Mouse (Mus musculus) forebrain, embryonic 13.5 days (tissue): Measurements from ENCODE around the gene Fam216a. TPM values are rescaled to one million over a fixed set of nuclear protein-coding genes. Genes with fewer than 3 reads are reported as not detected.

Experiments
- ATAC-seq: fragments of 200-750 bp; cut with Nextera tagmentation; 2 replicates; pipeline ENCODE4 v1.8.0; 2017
- H3K27ac ChIP-seq: fragments of 300-500 bp; sonication (generic); 2 replicates; pipeline ENCODE4 v1.5.1; 2015; ENCODE audit warnings: inconsistent platforms, mild to moderate bottlenecking, moderate library complexity
- H3K27me3 ChIP-seq: fragments of 300-500 bp; sonication (generic); 2 replicates; pipeline ENCODE4 v1.6.1; 2015; ENCODE audit warnings: mild to moderate bottlenecking, inconsistent platforms
- H3K36me3 ChIP-seq: fragments of 300-500 bp; sonication (generic); 2 replicates; pipeline ENCODE4 v1.6.1; 2015; ENCODE audit warnings: mild to moderate bottlenecking, inconsistent platforms; ENCODE audit not compliant: poor library complexity, severe bottlenecking
- H3K4me1 ChIP-seq: fragments of 300-500 bp; sonication (generic); 2 replicates; pipeline ENCODE4 v1.6.1; 2015; ENCODE audit warnings: inconsistent platforms
- H3K4me2 ChIP-seq: fragments of 300-500 bp; sonication (generic); 2 replicates; pipeline ENCODE4 v1.6.1; 2015; ENCODE audit warnings: inconsistent platforms, mild to moderate bottlenecking, moderate library complexity
- H3K4me3 ChIP-seq: fragments of 300-500 bp; sonication (generic); 2 replicates; pipeline ENCODE4 v1.5.1; 2015; ENCODE audit warnings: mild to moderate bottlenecking, inconsistent platforms
- H3K9ac ChIP-seq: fragments of 300-500 bp; sonication (generic); 2 replicates; pipeline ENCODE4 v1.6.1; 2015; ENCODE audit warnings: mild to moderate bottlenecking, inconsistent platforms
- H3K9me3 ChIP-seq: fragments of 300-500 bp; sonication (generic); replicated peaks from 2 replicates; pipeline ENCODE4 v1.6.1; 2016; ENCODE audit warnings: inconsistent platforms
- WGBS: fragments of 180-500 bp; shearing (Covaris S2); methylation state at CpG from one replicate; pipeline ENCODE4 v1.1.7; 2015; 5-methylcytosine and 5-hydroxymethylcytosine counted together
- polyA plus RNA-seq: library from polyadenylated mRNA; unstranded; fragments of >200 nt; fragmentation: Nextera tagmentation; extraction: Ambion mirVana; gene quantifications from 2 replicates; pipeline ENCODE4 v1.2.1, GENCODE M21; 2015

The Fam216a gene
- polyA plus RNA-seq, 1 experiment from 2014 or later = 117 TPM

DNA sequence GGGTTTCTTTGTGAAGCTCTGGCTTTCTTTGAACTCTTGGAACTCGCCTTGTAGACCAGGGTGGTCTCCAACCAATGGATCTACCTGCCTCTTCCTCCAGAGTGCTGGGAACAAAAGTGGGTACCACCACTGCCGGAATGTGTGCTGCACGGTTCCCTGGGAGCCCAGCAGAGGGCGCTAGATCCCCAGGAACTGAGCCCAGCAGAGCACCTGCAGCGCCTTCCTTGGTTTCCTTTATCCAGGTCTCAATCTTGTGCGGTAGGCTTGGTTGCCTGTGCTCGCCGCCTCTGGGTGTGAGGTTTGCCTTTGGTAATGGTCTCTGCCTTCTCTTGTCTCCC, 29.1 kb upstream of the Fam216a start:
- Histone ChIP-seq H3K36me3 (peaks cover 84% of the 10 kb centered on the region), H3K4me2 (no peak overlapping the region), H3K27me3 (no peaks in the 10 kb centered on the region), H3K4me3 (no peak overlapping the region), H3K9ac (no peak overlapping the region), H3K4me1 (no peaks in the 10 kb centered on the region), H3K9me3 (no peaks in the 10 kb centered on the region), H3K27ac (no peak overlapping the region)
- WGBS = 14% methylated on average over 8 of the region's 8 CpGs
- ATAC-seq = no peak

DNA sequence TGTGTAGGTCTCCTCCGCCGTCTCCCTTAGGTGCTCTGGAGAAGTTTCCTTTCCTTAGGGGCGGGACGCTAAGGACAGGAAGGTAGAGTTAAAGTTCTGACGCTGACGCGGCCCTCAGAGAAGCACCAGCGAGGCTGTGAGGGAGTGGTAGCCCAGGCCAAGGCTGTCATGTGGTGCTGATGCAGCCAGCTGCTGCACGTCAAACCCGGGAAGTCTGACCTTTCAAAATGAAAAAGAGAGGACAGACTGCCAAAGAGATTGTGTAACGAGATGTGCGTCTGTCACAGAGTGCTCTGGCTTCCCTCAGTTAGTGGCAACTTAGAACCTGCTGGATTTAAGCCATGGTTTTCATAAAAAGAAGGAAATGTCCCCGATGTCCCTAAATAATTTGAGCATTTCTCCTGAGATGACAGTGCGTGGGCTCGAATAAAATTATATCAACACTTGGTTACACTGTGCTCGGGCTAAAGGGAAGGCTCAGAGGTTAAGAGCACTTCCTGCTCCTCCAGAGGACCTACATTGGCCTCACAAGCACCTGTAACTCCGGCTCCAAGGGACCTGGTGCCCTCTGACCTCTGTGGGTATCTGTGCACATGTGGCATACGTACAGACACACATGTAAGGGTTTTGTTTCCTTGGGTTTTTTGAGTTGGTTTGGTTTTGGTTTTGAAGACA, 28.6 kb upstream of the Fam216a start:
- 86% methylated on average over 18 of the region's 18 CpGs for WGBS
- ATAC-seq = no peak
- H3K4me1 ChIP-seq = no peaks in the 10 kb centered on the region
- H3K36me3 ChIP-seq = peaks cover 79% of the 10 kb centered on the region
- H3K9me3 ChIP-seq = no peaks in the 10 kb centered on the region
- H3K4me3 ChIP-seq = no peak overlapping the region
- no peak overlapping the region for H3K4me2 ChIP-seq
- H3K27ac ChIP-seq = no peak overlapping the region
- no peak overlapping the region for H3K9ac ChIP-seq
- no peaks in the 10 kb centered on the region for H3K27me3 ChIP-seq

DNA sequence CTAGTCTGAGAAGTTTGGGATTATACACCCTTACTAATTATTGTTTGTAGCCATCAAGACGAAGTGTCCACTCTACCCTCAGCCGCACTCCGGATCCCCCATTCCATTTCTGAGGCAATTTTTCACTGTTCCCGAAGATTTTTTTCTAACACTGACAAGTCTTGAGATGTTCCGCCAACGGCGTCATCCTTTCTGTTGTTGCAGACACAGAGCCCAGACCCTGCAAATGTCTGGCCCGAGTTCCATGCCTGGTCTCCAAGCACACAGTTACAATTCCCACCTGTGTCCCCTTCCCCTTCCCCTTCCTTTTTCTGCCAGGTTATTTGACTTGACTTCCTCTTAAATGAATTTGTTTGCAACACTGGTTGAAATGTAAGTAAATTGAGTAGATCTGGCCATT, 27.7 kb upstream of the Fam216a start:
- Histone ChIP-seq H3K4me1 (no peaks in the 10 kb centered on the region), H3K4me2 (no peak overlapping the region), H3K27ac (no peak overlapping the region), H3K4me3 (no peak overlapping the region), H3K9ac (no peak overlapping the region), H3K36me3 (peaks cover 70% of the 10 kb centered on the region), H3K27me3 (no peaks in the 10 kb centered on the region), H3K9me3 (no peaks in the 10 kb centered on the region)
- WGBS = 93% methylated on average over 8 of the region's 8 CpGs
- no peak for ATAC-seq

- Histone ChIP-seq H3K9me3 (no peaks in the 10 kb centered on the region), H3K27me3 (no peaks in the 10 kb centered on the region), H3K9ac (no peak overlapping the region), H3K4me2 (no peak overlapping the region), H3K36me3 (peaks cover 51% of the 10 kb centered on the region), H3K27ac (no peak overlapping the region), H3K4me3 (no peak overlapping the region), H3K4me1 (peaks cover 8% of the 10 kb centered on the region)
- no peak for ATAC-seq
- WGBS = 84% methylated on average over 8 of the region's 8 CpGs
Observed at GRCm38 (mm10) chr5:122397495-122397894, 25.3 kb upstream of the Fam216a start.

DNA sequence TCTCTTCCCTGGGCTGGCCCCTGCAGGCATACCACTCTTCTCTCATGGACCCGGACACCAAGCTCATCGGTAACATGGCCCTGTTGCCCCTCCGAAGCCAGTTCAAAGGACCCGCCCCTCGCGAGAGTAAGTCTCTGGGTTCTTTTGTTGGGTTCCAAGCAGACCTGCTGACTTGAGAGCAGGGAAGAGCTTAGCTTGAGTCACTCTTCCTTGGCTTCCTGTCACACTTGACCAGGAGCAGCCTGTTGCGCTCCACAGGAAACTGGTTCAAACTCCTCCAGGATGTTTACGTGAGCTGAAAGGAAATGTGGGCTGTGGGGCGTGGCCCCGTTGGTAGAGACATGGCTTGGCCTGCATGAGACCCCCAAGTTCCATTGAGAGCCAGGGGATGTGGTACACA, 24.6 kb upstream of the Fam216a start:
- no peak overlapping the region for H3K4me3 ChIP-seq
- WGBS = 90% methylated on average over 10 of the region's 10 CpGs
- no peak overlapping the region for H3K9ac ChIP-seq
- H3K27ac ChIP-seq = no peak overlapping the region
- no peaks in the 10 kb centered on the region for H3K27me3 ChIP-seq
- H3K9me3 ChIP-seq = no peaks in the 10 kb centered on the region
- H3K4me1 ChIP-seq = peaks cover 11% of the 10 kb centered on the region
- no peak overlapping the region for H3K4me2 ChIP-seq
- H3K36me3 ChIP-seq = peaks cover 44% of the 10 kb centered on the region
- ATAC-seq = no peak

DNA sequence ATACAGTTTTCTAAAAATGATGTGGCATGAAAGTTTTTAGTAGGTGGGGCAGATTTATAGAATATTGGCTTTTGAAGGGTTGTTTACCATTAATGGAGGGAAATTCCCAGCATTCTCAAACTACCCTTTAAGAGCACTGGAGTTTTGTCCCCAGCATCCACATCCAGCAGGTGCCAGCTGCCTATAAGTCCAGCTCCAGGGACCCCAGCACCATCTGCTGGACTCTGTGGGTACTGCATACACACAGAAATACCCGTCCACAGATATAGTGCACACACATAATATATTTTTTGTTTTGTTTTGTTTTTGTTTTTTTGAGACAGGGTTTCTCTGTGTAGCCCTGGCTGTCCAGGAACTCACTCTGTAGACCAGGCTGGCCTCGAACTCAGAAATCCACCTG, 21.7 kb upstream of the Fam216a start:
- H3K9ac ChIP-seq = no peak overlapping the region
- H3K36me3 ChIP-seq = peaks cover 26% of the 10 kb centered on the region
- no peaks in the 10 kb centered on the region for H3K9me3 ChIP-seq
- H3K27ac ChIP-seq = no peak overlapping the region
- no peaks in the 10 kb centered on the region for H3K27me3 ChIP-seq
- 0 out of 2 replicates have a peak, but pooled peaks have one; percentile 50 for ATAC-seq
- H3K4me2 ChIP-seq = no peak overlapping the region
- peaks cover 11% of the 10 kb centered on the region for H3K4me1 ChIP-seq
- WGBS = 40% methylated on average over 2 of the region's 2 CpGs
- H3K4me3 ChIP-seq = no peak overlapping the region

DNA sequence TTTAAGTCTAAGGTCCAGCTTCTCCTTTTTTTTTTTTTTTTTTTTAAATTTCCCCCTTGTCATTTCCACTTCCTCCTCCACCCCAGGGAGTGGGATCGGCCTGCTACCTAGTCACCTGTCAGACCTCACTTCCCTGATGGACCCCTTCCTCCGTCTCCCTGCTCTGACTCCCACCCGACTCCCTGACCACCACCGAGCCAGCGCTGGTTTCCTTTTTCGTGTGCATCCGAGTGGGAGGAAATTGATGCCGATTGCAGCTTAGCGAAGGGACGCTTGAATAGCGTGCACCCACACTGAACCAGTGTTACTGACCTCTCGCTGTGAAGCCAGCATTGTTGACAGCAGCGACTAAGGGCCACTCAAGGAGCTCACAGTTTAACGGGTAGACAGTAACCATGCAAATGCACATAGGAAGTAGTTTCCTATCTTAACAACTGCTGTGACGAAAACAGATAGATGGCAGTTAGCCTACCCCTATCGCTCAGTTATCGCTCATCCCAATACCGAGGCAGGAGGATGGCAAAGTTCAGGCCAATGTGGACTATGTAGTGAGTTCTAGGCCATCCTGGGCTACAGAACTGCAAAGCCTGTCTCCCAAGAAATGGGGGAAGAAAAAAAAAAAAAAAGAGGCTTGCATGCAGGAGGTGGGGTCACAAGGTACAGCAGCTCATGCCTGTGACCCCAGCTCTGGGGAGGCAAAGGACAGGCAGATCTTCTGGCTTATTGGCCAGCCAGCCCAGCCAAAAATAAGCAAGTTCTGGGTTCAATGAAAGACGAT, 20.3 kb upstream of the Fam216a start:
- Histone ChIP-seq H3K9ac (peak overlapping the region; percentile 87), H3K4me2 (peak overlapping the region; percentile 87), H3K9me3 (no peaks in the 10 kb centered on the region), H3K4me1 (peaks cover 11% of the 10 kb centered on the region), H3K36me3 (peaks cover 14% of the 10 kb centered on the region), H3K27ac (no peak overlapping the region), H3K4me3 (peak overlapping the region; percentile 84), H3K27me3 (no peaks in the 10 kb centered on the region)
- WGBS = 16% methylated on average over 19 of the region's 19 CpGs
- ATAC-seq = 0 out of 2 replicates have a peak, but pooled peaks have one; percentile 34

- peak within 1 kb of the TSS; percentile 84 for H3K4me3 ChIP-seq
- H3K4me1 ChIP-seq = peaks cover 11% of the 10 kb centered on the region
- H3K9ac ChIP-seq = peak within 1 kb of the TSS; percentile 87
- H3K9me3 ChIP-seq = no peaks in the 10 kb centered on the region
- H3K27me3 ChIP-seq = no peaks in the 10 kb centered on the region
- peak within 1 kb of the TSS; percentile 87 for H3K4me2 ChIP-seq
- no peak within 1 kb of the TSS for H3K27ac ChIP-seq
- H3K36me3 ChIP-seq = peaks cover 8% of the 10 kb centered on the region
- peak; percentile 92 for ATAC-seq
- under 1% methylated on average over 39 of the region's 39 CpGs for WGBS
Observed at GRCm38 (mm10) chr5:122391786-122392180, 19.6 kb upstream of the Fam216a start, which contains the start of gene Arpc3. Gene Arpc3, plus strand, starts transcription at chr5:122391878.

DNA sequence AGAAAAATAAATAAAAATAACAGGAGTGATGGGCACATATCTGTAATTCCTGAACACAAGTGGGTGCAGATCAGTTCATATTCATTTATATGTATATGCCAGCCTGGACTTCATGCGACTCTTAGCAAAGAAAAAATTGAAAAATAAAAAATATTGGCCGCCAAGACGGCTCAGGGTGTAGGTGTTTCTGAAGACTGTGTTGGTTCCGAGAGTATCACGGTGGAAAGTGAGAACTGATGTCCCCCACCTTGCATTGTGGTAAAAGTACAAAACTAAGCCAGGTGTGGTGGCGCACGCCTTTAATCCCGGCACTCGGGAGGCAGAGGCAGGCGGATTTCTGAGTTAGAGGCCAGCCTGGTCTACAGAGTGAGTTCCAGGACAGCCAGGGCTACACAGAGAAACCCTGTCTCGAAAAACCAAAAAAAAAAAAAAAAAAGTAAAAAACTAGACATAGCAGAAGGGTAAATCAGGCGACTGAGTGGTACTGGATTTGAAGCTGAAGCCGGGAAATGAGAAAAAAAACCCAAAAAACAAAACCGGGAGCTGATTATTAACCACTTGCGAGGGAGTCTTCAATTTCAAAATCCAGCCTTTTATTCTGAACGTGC, 19.1 kb upstream of the Fam216a start:
- no peak overlapping the region for H3K27ac ChIP-seq
- peaks cover 5% of the 10 kb centered on the region; the same call in 1 of the 2 replicates for H3K36me3 ChIP-seq
- H3K27me3 ChIP-seq = no peaks in the 10 kb centered on the region
- peak overlapping the region; percentile 84 for H3K4me3 ChIP-seq
- peaks cover 11% of the 10 kb centered on the region for H3K4me1 ChIP-seq
- H3K4me2 ChIP-seq = peak overlapping the region; percentile 87
- ATAC-seq = peak; percentile 46; the same call in 1 of the 2 replicates
- 56% methylated on average over 16 of the region's 16 CpGs for WGBS
- no peaks in the 10 kb centered on the region for H3K9me3 ChIP-seq
- H3K9ac ChIP-seq = no peak overlapping the region

- ATAC-seq = no peak
- Histone ChIP-seq H3K4me3 (no peak overlapping the region), H3K4me1 (peaks cover 11% of the 10 kb centered on the region), H3K4me2 (no peak overlapping the region), H3K27me3 (no peaks in the 10 kb centered on the region), H3K9ac (no peak overlapping the region), H3K9me3 (no peaks in the 10 kb centered on the region), H3K36me3 (peaks cover 5% of the 10 kb centered on the region; the same call in 1 of the 2 replicates), H3K27ac (no peak overlapping the region)
Observed at GRCm38 (mm10) chr5:122390671-122391070, 18.5 kb upstream of the Fam216a start.

DNA sequence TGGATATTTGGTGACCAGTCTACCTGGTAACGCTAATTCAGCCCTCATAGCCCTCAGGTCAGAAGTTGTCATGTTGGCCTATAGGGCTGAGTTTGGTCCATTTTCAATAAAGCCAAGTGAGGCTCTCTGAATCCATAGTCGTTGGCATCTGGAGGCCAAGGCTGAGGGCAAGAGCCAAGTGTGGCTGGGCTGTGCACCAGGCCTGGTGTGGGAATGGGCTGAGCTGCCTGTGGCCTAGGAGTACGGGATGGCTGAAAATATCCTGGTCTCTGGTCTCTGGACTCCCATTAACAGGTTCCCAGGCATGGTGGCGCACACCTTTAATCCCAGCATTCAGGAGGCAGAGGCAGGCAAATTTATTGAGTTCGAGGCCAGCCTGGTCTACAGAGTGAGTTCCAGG, 17.8 kb upstream of the Fam216a start:
- peaks cover 5% of the 10 kb centered on the region; the same call in 1 of the 2 replicates for H3K36me3 ChIP-seq
- no peak overlapping the region for H3K9ac ChIP-seq
- no peak overlapping the region for H3K4me3 ChIP-seq
- 87% methylated on average over 5 of the region's 5 CpGs for WGBS
- H3K9me3 ChIP-seq = no peaks in the 10 kb centered on the region
- H3K4me2 ChIP-seq = no peak overlapping the region
- no peak overlapping the region for H3K27ac ChIP-seq
- ATAC-seq = no peak
- no peaks in the 10 kb centered on the region for H3K27me3 ChIP-seq
- H3K4me1 ChIP-seq = peaks cover 11% of the 10 kb centered on the region
